Mouse (Mus musculus): ENCODE data around the gene Sv2a. TPM values are rescaled to one million over a fixed set of nuclear protein-coding genes. Genes with fewer than 3 reads are reported as not detected.
"Not testable (repeated sequence)": the region's sequence is repeated elsewhere in the genome, so short reads cannot be mapped to it uniquely, and the experiment has no call there.

Sv2a gene
- polyA plus RNA-seq, 1 experiment: 4.4 TPM

- no peak for DNase-seq
- no peaks in the 10 kb centered on the region for H3K27me3 ChIP-seq (ENCODE audit: control insufficient read depth, insufficient read depth, low read length)
- peak overlapping the region; percentile 96 for H3K4me3 ChIP-seq (ENCODE audit: control insufficient read depth, insufficient read depth, low read length)
- H3K36me3 ChIP-seq (ENCODE audit: control insufficient read depth, insufficient read depth, low read length): peaks cover 32% of the 10 kb centered on the region
- H3K4me1 ChIP-seq (replicated peaks; ENCODE audit: control insufficient read depth, insufficient read depth, low read length): peaks cover 24% of the 10 kb centered on the region
- H3K27ac ChIP-seq (ENCODE audit: control insufficient read depth, insufficient read depth, low read length): no peak overlapping the region
- 47% methylated on average over 7 of the region's 7 CpGs for WGBS
- no peak for TF ChIP-seq CTCF (IDR thresholded peaks at IDR 0.05; ENCODE audit: borderline replicate concordance, control insufficient read depth, extremely low read depth, insufficient read depth, low read length, poor library complexity)
- TF ChIP-seq POLR2A (IDR thresholded peaks at IDR 0.05; ENCODE audit: control insufficient read depth, extremely low read depth, insufficient read depth, low read length, poor library complexity): no peak
Measured at GRCm38 (mm10) chr3:96173185-96173584, 7.8 kb upstream of the Sv2a start.

- Histone ChIP-seq H3K4me1 (replicated peaks; ENCODE audit: control insufficient read depth, insufficient read depth, low read length) (peaks cover 24% of the 10 kb centered on the region), H3K36me3 (ENCODE audit: control insufficient read depth, insufficient read depth, low read length) (peaks cover 32% of the 10 kb centered on the region)
- H3K27me3 ChIP-seq (ENCODE audit: control insufficient read depth, insufficient read depth, low read length); H3K27ac ChIP-seq (ENCODE audit: control insufficient read depth, insufficient read depth, low read length); DNase-seq; H3K4me3 ChIP-seq (ENCODE audit: control insufficient read depth, insufficient read depth, low read length): not testable (repeated sequence)
- 93% methylated on average over 4 of the region's 4 CpGs for whole genome bisulfite sequencing
Measured at GRCm38 (mm10) chr3:96174042-96174441, 6.9 kb upstream of the Sv2a start.

GRCm38 (mm10) chr3:96175251-96175650 lies 5.7 kb upstream of the Sv2a start:
- peaks cover 32% of the 10 kb centered on the region for H3K36me3 ChIP-seq (ENCODE audit: control insufficient read depth, insufficient read depth, low read length)
- H3K27me3 ChIP-seq (ENCODE audit: control insufficient read depth, insufficient read depth, low read length): no peaks in the 10 kb centered on the region
- peaks cover 22% of the 10 kb centered on the region for H3K4me1 ChIP-seq (replicated peaks; ENCODE audit: control insufficient read depth, insufficient read depth, low read length)
- H3K4me3 ChIP-seq (ENCODE audit: control insufficient read depth, insufficient read depth, low read length): no peak overlapping the region
- TF ChIP-seq CTCF (IDR thresholded peaks at IDR 0.05; ENCODE audit: borderline replicate concordance, control insufficient read depth, extremely low read depth, insufficient read depth, low read length, poor library complexity) (no peak), POLR2A (IDR thresholded peaks at IDR 0.05; ENCODE audit: control insufficient read depth, extremely low read depth, insufficient read depth, low read length, poor library complexity) (no peak)
- WGBS: over 99% methylated on average over 6 of the region's 6 CpGs
- no peak overlapping the region for H3K27ac ChIP-seq (ENCODE audit: control insufficient read depth, insufficient read depth, low read length)
- no peak for DNase-seq

- no peaks in the 10 kb centered on the region for H3K27me3 ChIP-seq (ENCODE audit: control insufficient read depth, insufficient read depth, low read length)
- WGBS: 94% methylated on average over 4 of the region's 4 CpGs
- no peak for DNase-seq
- H3K36me3 ChIP-seq (ENCODE audit: control insufficient read depth, insufficient read depth, low read length): peaks cover 32% of the 10 kb centered on the region
- no peak overlapping the region for H3K4me3 ChIP-seq (ENCODE audit: control insufficient read depth, insufficient read depth, low read length)
- H3K4me1 ChIP-seq (replicated peaks; ENCODE audit: control insufficient read depth, insufficient read depth, low read length): peaks cover 18% of the 10 kb centered on the region
- TF ChIP-seq CTCF (IDR thresholded peaks at IDR 0.05; ENCODE audit: borderline replicate concordance, control insufficient read depth, extremely low read depth, insufficient read depth, low read length, poor library complexity) (no peak), POLR2A (IDR thresholded peaks at IDR 0.05; ENCODE audit: control insufficient read depth, extremely low read depth, insufficient read depth, low read length, poor library complexity) (no peak)
- no peak overlapping the region for H3K27ac ChIP-seq (ENCODE audit: control insufficient read depth, insufficient read depth, low read length)
Measured at GRCm38 (mm10) chr3:96178427-96178826, 2.5 kb upstream of the Sv2a start.

GRCm38 (mm10) chr3:96178902-96179301 lies 2.0 kb upstream of the Sv2a start:
- DNase-seq: no peak
- no peaks in the 10 kb centered on the region for H3K27me3 ChIP-seq (ENCODE audit: control insufficient read depth, insufficient read depth, low read length)
- H3K4me1 ChIP-seq (replicated peaks; ENCODE audit: control insufficient read depth, insufficient read depth, low read length): peaks cover 17% of the 10 kb centered on the region
- peaks cover 30% of the 10 kb centered on the region for H3K36me3 ChIP-seq (ENCODE audit: control insufficient read depth, insufficient read depth, low read length)
- no peak overlapping the region for H3K27ac ChIP-seq (ENCODE audit: control insufficient read depth, insufficient read depth, low read length)
- TF ChIP-seq CTCF (IDR thresholded peaks at IDR 0.05; ENCODE audit: borderline replicate concordance, control insufficient read depth, extremely low read depth, insufficient read depth, low read length, poor library complexity): no peak
- no peak for TF ChIP-seq POLR2A (IDR thresholded peaks at IDR 0.05; ENCODE audit: control insufficient read depth, extremely low read depth, insufficient read depth, low read length, poor library complexity)
- no peak overlapping the region for H3K4me3 ChIP-seq (ENCODE audit: control insufficient read depth, insufficient read depth, low read length)
- WGBS: 97% methylated on average over 2 of the region's 2 CpGs

- TF ChIP-seq POLR2A (IDR thresholded peaks at IDR 0.05; ENCODE audit: control insufficient read depth, extremely low read depth, insufficient read depth, low read length, poor library complexity) (no peak), CTCF (IDR thresholded peaks at IDR 0.05; ENCODE audit: borderline replicate concordance, control insufficient read depth, extremely low read depth, insufficient read depth, low read length, poor library complexity) (no peak)
- Histone ChIP-seq H3K36me3 (ENCODE audit: control insufficient read depth, insufficient read depth, low read length) (peaks cover 25% of the 10 kb centered on the region), H3K27ac (ENCODE audit: control insufficient read depth, insufficient read depth, low read length) (no peak overlapping the region), H3K4me3 (ENCODE audit: control insufficient read depth, insufficient read depth, low read length) (no peak overlapping the region), H3K27me3 (ENCODE audit: control insufficient read depth, insufficient read depth, low read length) (no peaks in the 10 kb centered on the region), H3K4me1 (replicated peaks; ENCODE audit: control insufficient read depth, insufficient read depth, low read length) (peaks cover 15% of the 10 kb centered on the region)
- WGBS: 94% methylated on average over 4 of the region's 4 CpGs
- no peak for DNase-seq
Measured at GRCm38 (mm10) chr3:96179531-96179930, 1.4 kb upstream of the Sv2a start.
